Mouse (Mus musculus) megakaryocyte, embryonic 14.5 days (primary cell): ENCODE measurements around the gene Acsm2.

Experiments used
- FLI1 ChIP-seq: IDR thresholded peaks from 2 replicates; pipeline ENCODE4 v1.6.1; 2012; ENCODE audit warnings: low read length, inconsistent platforms, mixed read lengths
- GATA1 ChIP-seq: IDR thresholded peaks from 3 replicates; pipeline ENCODE4 v1.6.1; 2012; ENCODE audit warnings: mixed read lengths, low read length, inconsistent platforms, borderline replicate concordance

DNA sequence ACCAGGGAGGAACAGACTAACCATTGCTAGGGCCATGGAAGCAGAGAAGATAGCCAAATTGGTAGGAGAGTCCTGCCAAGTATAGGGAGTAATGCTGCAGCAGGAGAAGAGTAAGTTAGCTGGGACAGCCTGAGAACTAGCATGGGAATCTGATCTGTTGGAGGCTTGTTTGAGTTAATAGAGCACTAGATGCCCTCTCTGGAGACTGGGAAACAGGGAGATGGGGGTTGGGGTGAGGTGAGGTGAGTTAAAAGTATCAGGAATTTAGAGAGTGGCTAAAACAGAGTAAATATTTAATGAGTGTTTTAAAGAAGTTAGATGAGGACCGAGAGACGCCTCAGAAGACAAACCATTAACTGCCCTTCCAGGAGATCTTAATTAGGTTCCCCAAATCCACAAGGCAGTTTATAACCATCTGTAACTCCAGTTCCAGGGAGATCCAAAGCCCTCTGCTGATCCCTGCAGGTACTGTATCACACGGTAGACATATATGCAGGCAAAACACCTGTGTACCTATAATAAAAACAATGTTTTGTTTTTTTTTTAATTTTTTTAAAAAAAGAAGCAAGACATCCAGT lies 40.5 kb downstream of the Acsm2 start:
- TF ChIP-seq GATA1 (no peak), FLI1 (no peak)
